Mouse (Mus musculus): ENCODE measurements around the gene Ccdc87. TPM values are rescaled to one million over a fixed set of nuclear protein-coding genes. Genes with fewer than 3 reads are reported as not detected.

The Ccdc87 gene
- 0.46 TPM for polyA plus RNA-seq (2014; fragmentation: Illumina TruSeq; extraction: RNeasy Lipid Tissue Mini Kit (QIAGEN cat#74804))

DNA sequence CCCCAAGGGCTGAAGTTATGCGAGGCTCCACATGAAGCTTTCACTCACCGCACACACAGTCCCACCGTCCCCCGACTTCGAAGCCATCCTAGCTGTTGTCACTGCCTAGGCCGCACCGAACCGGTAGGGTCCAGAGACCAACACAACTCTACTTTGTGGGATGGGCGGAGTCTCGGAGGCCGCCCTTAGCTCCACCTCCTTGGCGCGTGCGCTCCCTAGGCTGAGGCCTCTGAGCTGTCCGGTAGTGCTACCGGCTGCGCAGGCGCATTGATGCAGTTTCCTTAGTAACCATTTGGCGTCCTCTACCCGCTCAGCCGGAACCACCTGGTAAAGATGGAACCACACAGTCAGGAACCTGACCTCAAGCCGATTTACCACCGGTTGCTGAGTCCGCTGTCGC lies at the start of gene Ccdc87, which contains the start of gene Ccs:
TSS of gene Ccdc87 (plus strand) at position 218 of the 400 bp plus-strand sequence.
TSS of gene Ccs (minus strand) at position 184 of the 400 bp plus-strand sequence.

DNA sequence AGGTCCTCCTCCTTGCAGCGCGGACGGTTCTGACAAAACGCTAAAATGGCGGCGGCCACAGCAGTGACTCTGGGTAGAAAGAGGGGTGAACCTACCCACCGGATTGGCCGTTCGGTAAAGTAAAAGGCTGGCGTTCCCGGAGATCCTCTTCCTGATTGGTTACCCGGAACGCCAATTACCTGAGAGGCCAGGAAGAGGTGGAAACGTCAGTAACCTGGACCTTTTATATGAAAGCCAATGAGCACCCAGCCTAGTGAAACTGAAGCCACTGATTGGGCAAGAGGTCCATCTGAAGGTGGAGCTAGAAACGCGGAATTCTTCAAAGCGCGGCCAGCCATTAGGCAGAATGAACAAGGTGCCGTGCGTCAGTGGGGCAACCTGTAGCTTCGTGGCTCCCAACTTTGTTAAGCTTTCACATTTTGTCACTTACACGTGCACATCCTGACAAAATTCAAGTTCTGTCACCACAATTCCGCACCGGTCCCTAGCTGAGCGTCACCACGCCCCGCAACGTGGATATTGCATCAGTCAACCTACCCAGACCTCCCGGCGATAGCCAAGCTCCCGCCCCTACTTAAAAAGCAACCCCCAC lies 45.2 kb upstream of the Ccdc87 start, which contains the start of gene Rbm4:
TSS of gene Rbm4 (minus strand) at position 71 of the 592 bp plus-strand sequence.

DNA sequence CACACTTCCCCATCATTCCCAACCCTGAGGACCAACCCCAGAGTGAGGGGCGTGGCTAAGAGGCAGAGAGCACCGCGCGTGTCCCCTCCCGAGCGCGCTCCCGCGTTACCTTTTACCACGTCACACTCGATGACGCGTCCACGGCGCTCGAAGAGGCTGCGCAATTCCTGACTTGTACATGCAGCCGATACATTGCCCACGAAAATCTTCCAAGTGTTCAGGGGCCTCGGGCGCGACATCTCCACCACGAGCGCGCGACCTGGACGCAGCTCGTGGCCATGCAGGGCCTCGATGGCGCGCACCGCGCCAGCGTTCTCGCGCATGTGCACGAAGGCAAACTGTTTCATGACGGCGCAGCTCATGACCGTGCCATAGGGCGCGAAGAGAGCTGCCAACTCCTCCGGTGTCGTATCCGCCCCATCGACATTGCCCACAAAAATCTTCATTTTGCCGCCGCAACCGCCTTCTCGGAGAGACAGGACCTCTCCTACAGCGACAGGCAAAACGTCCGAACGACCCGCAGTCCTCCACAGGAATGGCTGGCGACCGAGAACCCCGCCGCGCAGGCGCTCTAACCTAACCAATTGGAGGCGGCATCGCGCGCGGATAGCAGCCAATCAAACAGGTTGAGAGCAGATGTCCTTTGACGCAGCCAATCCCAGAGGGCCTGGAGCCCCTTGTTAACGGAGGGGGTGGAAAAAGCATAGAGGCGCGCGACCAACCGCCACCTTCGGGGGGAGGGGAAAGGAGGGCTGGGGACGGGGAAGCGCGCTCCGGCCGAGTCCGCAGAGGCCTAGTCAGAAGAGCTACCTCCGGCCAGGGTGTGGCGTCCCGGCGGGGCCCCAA lies 27.9 kb upstream of the Ccdc87 start, which contains the start of the genes Gm21992 and Rbm14:
TSS of gene Gm21992 (minus strand) at position 550 of the 846 bp plus-strand sequence.
TSS of gene Rbm14 (minus strand) at position 572 of the 846 bp plus-strand sequence.

DNA sequence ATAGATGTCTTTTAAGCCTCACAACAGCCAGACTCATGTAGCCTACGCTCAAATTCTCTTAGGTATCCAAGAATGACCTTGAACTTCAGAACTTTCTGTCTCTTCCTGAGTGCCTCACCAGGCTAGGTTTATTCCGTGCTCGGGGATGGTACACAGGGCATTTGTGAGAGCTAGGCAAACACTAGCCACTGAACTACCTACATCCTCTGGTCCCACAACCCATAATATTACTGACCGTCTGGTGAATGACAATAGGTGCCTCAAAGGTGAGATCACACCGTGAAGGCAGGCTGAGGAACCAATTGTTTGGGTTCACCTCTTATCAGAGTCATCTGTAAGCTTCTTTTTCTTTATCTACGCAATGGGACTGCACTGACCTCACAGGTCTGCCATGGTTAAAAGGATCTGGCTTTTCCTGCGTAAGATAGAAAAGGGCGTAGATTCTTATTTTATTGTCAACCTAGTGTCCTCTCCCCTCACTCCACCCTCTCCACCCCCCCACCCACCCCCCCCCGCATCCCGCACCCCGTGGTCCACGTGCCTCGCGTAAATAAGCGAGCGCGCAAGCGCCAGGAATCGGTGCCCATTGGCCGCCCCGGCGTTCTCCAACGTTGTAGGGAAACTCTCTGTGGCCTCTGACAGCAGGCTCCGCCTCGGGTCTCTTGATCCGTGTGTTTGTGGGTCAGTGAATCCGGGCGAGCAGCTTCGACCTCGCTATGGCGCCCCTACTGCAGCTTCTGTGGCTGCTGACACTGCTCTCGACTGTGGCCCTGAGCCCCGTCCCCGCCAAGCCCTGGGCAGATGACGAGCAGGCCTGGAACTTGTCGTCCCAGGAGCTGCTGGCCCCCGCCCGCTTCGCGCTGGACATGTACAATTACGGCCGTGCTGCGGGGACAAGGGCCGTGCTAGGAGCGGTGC lies 15.6 kb downstream of the Ccdc87 start, which contains the start of gene Ctsf:
TSS of gene Ctsf (plus strand) at position 579 of the 918 bp plus-strand sequence.

DNA sequence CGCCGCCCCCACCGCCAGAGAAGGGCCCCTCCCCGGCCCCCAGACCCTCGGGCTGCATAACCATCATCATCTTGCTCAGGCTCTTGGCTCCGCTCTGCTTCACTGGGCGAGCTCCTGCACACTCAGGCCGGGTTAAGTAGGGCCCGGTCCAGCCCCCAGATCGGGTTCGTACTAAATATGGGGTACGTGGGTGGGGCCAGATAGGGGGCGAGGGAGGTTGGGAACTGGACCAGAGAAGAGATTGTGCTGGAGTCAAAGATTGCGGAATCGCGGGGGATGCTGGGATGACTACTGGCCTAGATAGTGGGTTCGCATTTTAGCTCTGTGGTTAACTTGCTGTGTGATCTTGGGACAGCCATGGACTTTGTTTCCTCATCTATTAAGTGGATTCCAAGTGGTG lies 38.6 kb downstream of the Ccdc87 start, which contains the start of gene Actn3:
TSS of gene Actn3 (minus strand) at position 125 of the 400 bp plus-strand sequence.

DNA sequence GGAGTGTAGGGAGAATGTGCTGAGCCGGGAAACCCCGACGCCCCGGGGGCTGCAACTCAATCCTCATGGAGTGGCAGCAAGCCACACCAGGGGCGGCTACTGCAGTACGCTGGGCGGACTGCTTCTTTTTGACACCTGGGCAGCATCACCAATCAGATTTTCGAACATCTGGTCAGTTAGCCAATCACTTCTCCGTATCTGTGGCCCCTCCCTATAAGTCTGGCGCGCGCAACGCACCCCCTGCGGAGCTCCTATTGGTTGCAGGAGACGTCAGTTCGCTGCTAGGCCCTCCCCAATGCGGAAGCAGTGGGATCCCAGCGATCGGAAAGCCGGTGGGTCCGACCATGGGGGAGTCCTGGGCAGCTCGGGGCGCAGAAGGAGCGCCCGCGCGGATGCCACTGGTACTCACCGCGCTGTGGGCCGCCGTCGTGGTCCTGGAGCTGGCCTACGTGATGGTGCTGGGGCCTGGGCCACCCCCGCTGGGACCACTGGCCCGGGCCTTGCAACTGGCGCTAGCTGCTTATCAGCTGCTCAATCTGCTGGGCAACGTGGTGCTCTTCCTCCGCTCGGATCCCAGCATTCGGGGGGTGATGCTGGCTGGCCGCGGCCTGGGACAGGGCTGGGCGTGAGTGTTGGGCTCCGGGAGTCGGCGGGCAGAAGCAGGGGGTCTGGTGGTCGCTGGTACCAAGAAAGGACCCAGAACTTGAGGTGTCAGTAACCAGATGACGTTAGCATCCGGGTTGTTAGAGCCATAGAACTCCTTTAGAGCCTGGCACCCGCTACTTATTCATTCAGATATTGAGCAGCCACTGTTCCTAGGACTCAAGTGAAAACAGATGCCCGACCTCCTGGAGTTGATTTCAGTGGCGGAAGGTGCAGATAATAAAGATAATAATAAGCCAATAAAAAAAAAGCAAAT lies 39.5 kb downstream of the Ccdc87 start, which contains the start of gene Zdhhc24:
TSS of gene Zdhhc24 (plus strand) at position 264 of the 919 bp plus-strand sequence.

Other genes starting within 250 kb of the Ccdc87 start
- gene Lrfn4, start 223.7 kb upstream of the Ccdc87 start, polyA plus RNA-seq (2014; fragmentation: Illumina TruSeq; extraction: RNeasy Lipid Tissue Mini Kit (QIAGEN cat#74804)): not detected
- 2.7 TPM for gene Rce1, start 213.7 kb upstream of the Ccdc87 start, polyA plus RNA-seq (2014; fragmentation: Illumina TruSeq; extraction: RNeasy Lipid Tissue Mini Kit (QIAGEN cat#74804))
- gene Gm960, start 140.7 kb upstream of the Ccdc87 start, polyA plus RNA-seq (2014; fragmentation: Illumina TruSeq; extraction: RNeasy Lipid Tissue Mini Kit (QIAGEN cat#74804)): not detected
- not detected for gene Sptbn2, start 128.2 kb upstream of the Ccdc87 start, polyA plus RNA-seq (2014; fragmentation: Illumina TruSeq; extraction: RNeasy Lipid Tissue Mini Kit (QIAGEN cat#74804))
- 19.5 TPM for gene Rbm4b, start 82.9 kb upstream of the Ccdc87 start, polyA plus RNA-seq (2014; fragmentation: Illumina TruSeq; extraction: RNeasy Lipid Tissue Mini Kit (QIAGEN cat#74804))
- gene Rbm4, start 45.5 kb upstream of the Ccdc87 start, polyA plus RNA-seq (2014; fragmentation: Illumina TruSeq; extraction: RNeasy Lipid Tissue Mini Kit (QIAGEN cat#74804)): 14.7 TPM
- 1.7 TPM for gene Gm21992, start 27.8 kb upstream of the Ccdc87 start, polyA plus RNA-seq (2014; fragmentation: Illumina TruSeq; extraction: RNeasy Lipid Tissue Mini Kit (QIAGEN cat#74804))
- 8.6 TPM for gene Rbm14, start 27.7 kb upstream of the Ccdc87 start, polyA plus RNA-seq (2014; fragmentation: Illumina TruSeq; extraction: RNeasy Lipid Tissue Mini Kit (QIAGEN cat#74804))
- gene Ccs, start within 50 bp of the Ccdc87 start, polyA plus RNA-seq (2014; fragmentation: Illumina TruSeq; extraction: RNeasy Lipid Tissue Mini Kit (QIAGEN cat#74804)): not detected
- gene Ctsf, start 15.8 kb downstream of the Ccdc87 start, polyA plus RNA-seq (2014; fragmentation: Illumina TruSeq; extraction: RNeasy Lipid Tissue Mini Kit (QIAGEN cat#74804)): 35.5 TPM
- 0.20 TPM for gene Actn3, start 38.5 kb downstream of the Ccdc87 start, polyA plus RNA-seq (2014; fragmentation: Illumina TruSeq; extraction: RNeasy Lipid Tissue Mini Kit (QIAGEN cat#74804))
- 19.7 TPM for gene Zdhhc24, start 39.3 kb downstream of the Ccdc87 start, polyA plus RNA-seq (2014; fragmentation: Illumina TruSeq; extraction: RNeasy Lipid Tissue Mini Kit (QIAGEN cat#74804))
- 5.8 TPM for gene Bbs1, start 67.3 kb downstream of the Ccdc87 start, polyA plus RNA-seq (2014; fragmentation: Illumina TruSeq; extraction: RNeasy Lipid Tissue Mini Kit (QIAGEN cat#74804))
- gene Dpp3, start 88.9 kb downstream of the Ccdc87 start, polyA plus RNA-seq (2014; fragmentation: Illumina TruSeq; extraction: RNeasy Lipid Tissue Mini Kit (QIAGEN cat#74804)): 1.7 TPM
- gene Peli3, start 103.8 kb downstream of the Ccdc87 start, polyA plus RNA-seq (2014; fragmentation: Illumina TruSeq; extraction: RNeasy Lipid Tissue Mini Kit (QIAGEN cat#74804)): 1.8 TPM
- gene Mrpl11, start 122.8 kb downstream of the Ccdc87 start, polyA plus RNA-seq (2014; fragmentation: Illumina TruSeq; extraction: RNeasy Lipid Tissue Mini Kit (QIAGEN cat#74804)): 15.6 TPM
- not detected for gene Npas4, start 150.9 kb downstream of the Ccdc87 start, polyA plus RNA-seq (2014; fragmentation: Illumina TruSeq; extraction: RNeasy Lipid Tissue Mini Kit (QIAGEN cat#74804))
- gene Slc29a2, start 184.5 kb downstream of the Ccdc87 start, polyA plus RNA-seq (2014; fragmentation: Illumina TruSeq; extraction: RNeasy Lipid Tissue Mini Kit (QIAGEN cat#74804)): not detected
- gene B4gat1, start 199.5 kb downstream of the Ccdc87 start, polyA plus RNA-seq (2014; fragmentation: Illumina TruSeq; extraction: RNeasy Lipid Tissue Mini Kit (QIAGEN cat#74804)): 31.6 TPM
- 0.34 TPM for gene AC124502.3, start 199.5 kb downstream of the Ccdc87 start, polyA plus RNA-seq (2014; fragmentation: Illumina TruSeq; extraction: RNeasy Lipid Tissue Mini Kit (QIAGEN cat#74804))
- not detected for gene Brms1, start 202.0 kb downstream of the Ccdc87 start, polyA plus RNA-seq (2014; fragmentation: Illumina TruSeq; extraction: RNeasy Lipid Tissue Mini Kit (QIAGEN cat#74804))
- gene Rin1, start 211.1 kb downstream of the Ccdc87 start, polyA plus RNA-seq (2014; fragmentation: Illumina TruSeq; extraction: RNeasy Lipid Tissue Mini Kit (QIAGEN cat#74804)): 0.17 TPM
- 0.17 TPM for gene Cd248, start 228.7 kb downstream of the Ccdc87 start, polyA plus RNA-seq (2014; fragmentation: Illumina TruSeq; extraction: RNeasy Lipid Tissue Mini Kit (QIAGEN cat#74804))
- gene Tmem151a, start 246.2 kb downstream of the Ccdc87 start, polyA plus RNA-seq (2014; fragmentation: Illumina TruSeq; extraction: RNeasy Lipid Tissue Mini Kit (QIAGEN cat#74804)): 0.37 TPM
- gene Yif1a, start 249.2 kb downstream of the Ccdc87 start, polyA plus RNA-seq (2014; fragmentation: Illumina TruSeq; extraction: RNeasy Lipid Tissue Mini Kit (QIAGEN cat#74804)): 18.2 TPM

All from ovary, adult 10 weeks (tissue).